Mouse (Mus musculus) embryonic fibroblast, embryonic 13.5 days (primary cell): Measurements from ENCODE around the gene Herc1. TPM values are rescaled to one million over a fixed set of nuclear protein-coding genes. Genes with fewer than 3 reads are reported as not detected.

Experiments used
- H3K27ac ChIP-seq: 2 replicates; pipeline ENCODE4 v1.5.1; 2012; ENCODE audit warnings: low read length, control low read depth, inconsistent platforms; ENCODE audit not compliant: insufficient read depth
- H3K4me1 ChIP-seq: 2 replicates; pipeline ENCODE4 v1.6.1; 2011; ENCODE audit warnings: low read length; ENCODE audit not compliant: control insufficient read depth, insufficient read depth
- H3K4me3 ChIP-seq: 2 replicates; pipeline ENCODE4 v1.5.1; 2011; ENCODE audit warnings: mild to moderate bottlenecking, control low read depth, low read length; ENCODE audit not compliant: insufficient read depth
- CTCF ChIP-seq: IDR thresholded peaks from 2 replicates; pipeline ENCODE4 v1.5.1; 2011; ENCODE audit warnings: mild to moderate bottlenecking, control low read depth, low read length, moderate library complexity, borderline replicate concordance; ENCODE audit not compliant: insufficient read depth
- POLR2A ChIP-seq: IDR thresholded peaks from 2 replicates; pipeline ENCODE4 v1.6.1; 2011; ENCODE audit warnings: low read depth, mild to moderate bottlenecking, control low read depth, low read length, moderate library complexity
- polyA plus RNA-seq: library from polyadenylated mRNA; stranded (reverse); fragments of >200 nt; gene quantifications from 2 replicates; pipeline ENCODE4 v1.2.4, GENCODE M21; 2011; ENCODE audit warnings: low read depth; ENCODE audit not compliant: missing spikeins, insufficient read length

The Herc1 gene
- polyA plus RNA-seq, 1 experiment, result 34.9 TPM

DNA sequence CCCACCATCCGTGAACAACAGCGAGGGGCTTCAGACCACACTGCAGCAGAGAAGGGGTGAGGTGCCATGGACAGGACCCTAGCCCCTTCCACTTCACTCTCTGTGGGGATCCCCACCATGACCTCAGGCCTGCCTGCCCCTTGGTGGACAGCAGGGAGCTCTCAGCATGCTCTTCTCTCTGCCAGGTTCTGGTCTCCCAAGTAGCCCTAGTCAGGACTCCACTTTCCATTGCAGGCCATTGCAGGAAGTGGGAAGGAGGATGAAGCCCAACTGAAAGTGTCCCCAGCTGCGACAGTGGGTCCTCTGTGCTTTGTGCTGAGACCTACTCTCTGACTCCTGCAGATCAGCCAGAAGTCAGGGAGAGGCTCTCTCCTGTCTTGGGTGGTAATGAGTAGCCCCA, 157.4 kb downstream of the Herc1 start:
- peaks cover 5% of the 10 kb centered on the region; the same call in 1 of the 2 replicates for H3K4me1 ChIP-seq
- H3K4me3 ChIP-seq, result no peak overlapping the region
- TF ChIP-seq CTCF (no peak), POLR2A (no peak)
- no peak overlapping the region for H3K27ac ChIP-seq

DNA sequence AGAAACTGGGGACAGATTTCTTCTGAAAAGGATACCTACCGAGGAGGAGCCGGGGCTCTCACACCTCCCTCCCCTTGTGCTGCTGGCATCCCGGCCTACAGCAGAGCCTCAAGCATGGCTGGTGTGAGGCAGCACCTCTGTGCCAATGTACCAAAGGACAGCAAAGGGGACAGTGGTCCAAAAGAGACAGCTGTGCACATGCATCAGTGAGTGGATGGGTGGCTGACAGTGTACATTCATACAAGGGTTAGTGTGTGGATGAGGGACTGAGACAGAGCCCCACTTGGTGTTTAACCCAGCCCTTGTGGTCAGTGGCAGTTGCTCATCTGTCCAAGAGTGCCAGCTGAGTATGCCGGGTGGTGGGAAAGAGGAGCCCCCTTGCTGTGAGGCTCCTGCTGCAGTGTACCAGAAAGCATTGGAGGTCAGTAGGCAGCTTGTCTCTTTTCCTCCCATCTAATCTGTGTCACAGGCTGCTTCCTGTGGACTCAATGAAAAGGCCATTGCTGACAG, 158.7 kb downstream of the Herc1 start:
- no peak overlapping the region for H3K27ac ChIP-seq
- H3K4me1 ChIP-seq, result peaks cover 5% of the 10 kb centered on the region; the same call in 1 of the 2 replicates
- no peak overlapping the region for H3K4me3 ChIP-seq
- TF ChIP-seq CTCF, result no peak

DNA sequence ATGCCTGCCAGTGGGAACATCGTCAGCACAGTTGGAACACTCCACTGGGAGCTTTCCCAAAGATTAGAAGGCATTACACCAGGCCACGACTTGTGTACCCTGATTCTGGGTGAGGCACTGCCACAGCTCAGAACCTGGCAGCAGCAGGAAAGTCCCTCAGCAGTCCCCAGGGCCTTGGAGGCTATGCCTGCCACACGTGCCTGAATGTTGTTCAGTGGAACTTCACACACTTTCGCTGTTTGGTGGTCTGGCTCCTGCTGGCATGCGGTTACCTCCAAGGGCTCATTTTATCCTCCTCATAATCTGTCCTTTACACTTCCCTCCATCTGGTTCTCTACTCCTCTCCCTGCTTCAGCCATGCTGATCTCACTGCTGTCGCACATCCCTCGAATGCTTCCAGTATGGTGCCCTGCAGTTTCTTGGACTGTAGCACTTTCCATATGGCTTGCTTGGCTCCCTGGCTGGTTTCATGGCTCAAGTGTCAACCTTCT, 160.1 kb downstream of the Herc1 start:
- Histone ChIP-seq H3K27ac (peak overlapping the region; percentile 9; the same call in 1 of the 2 replicates), H3K4me1 (peaks cover 5% of the 10 kb centered on the region; the same call in 1 of the 2 replicates), H3K4me3 (no peak overlapping the region)
- TF ChIP-seq CTCF (no peak), POLR2A (no peak)

- peak overlapping the region; percentile 43 for H3K27ac ChIP-seq
- TF ChIP-seq POLR2A (no peak), CTCF (no peak)
- H3K4me1 ChIP-seq, result peaks cover 5% of the 10 kb centered on the region; the same call in 1 of the 2 replicates
- peak overlapping the region; percentile 55 for H3K4me3 ChIP-seq
These were observed 160.7 kb downstream of the Herc1 start for GRCm38 (mm10) chr9:66510944-66511343.

DNA sequence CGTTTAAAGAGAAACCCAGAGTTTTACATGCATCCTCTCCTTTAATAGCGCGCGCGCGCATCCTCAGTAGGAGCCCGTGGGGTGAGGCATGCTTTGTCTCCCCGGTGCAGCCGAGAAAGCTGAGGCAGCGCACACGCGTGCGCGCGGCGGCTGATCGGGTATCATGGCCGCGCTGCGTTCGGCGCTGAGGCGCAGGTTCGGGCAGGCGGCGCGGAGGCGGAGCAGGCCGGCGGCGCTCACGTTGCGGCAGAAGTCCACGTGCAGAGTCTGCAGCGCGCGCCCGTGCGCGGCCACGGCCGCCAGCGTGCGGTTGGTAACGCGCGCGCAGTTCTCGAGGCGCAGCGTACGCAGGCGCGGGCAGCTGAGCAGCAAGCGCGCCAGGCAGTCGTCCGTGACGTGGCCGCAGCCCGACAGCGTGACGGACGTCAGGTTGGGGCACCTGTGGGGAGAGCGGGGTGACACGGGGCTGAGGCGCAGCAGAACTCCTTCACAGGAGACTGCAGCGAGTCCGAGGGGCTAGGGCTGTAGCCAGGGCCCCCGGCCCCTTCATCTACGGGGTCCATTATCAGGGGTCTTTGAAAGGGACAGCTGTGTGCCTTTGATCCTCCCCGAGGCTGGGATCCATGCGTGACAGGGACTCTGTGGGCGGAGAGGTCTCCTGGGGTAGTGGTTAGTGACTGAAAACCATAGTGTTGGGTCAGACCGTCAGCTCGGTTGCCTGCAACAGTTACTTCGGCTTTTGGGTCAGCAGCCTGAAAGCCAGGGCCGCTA, 161.5 kb downstream of the Herc1 start:
- TF ChIP-seq CTCF (no peak), POLR2A (peak; percentile 76)
- Histone ChIP-seq H3K4me3 (peak overlapping the region; percentile 55), H3K4me1 (peaks cover 11% of the 10 kb centered on the region), H3K27ac (peak overlapping the region; percentile 48)

DNA sequence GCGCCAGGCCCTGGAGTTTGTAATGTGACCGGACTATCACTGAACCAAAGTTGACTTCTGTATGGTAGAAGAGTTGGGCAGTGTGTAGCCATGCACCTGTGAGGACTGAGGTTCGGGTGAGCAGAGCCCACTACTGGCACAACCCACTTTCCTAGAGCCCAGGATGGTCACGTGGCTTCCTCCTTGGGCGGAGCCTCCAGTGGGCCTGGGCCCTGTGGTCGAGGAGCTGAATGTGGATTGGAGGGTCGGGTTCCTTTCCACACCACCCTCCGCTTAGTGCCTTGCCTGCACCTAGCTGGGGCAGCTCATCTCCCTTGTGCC, 162.1 kb downstream of the Herc1 start:
- H3K4me1 ChIP-seq, result peaks cover 13% of the 10 kb centered on the region
- H3K27ac ChIP-seq, result peak overlapping the region; percentile 48
- TF ChIP-seq CTCF, result no peak
- TF ChIP-seq POLR2A, result peak; percentile 84

GRCm38 (mm10) chr9:66513150-66513549, 162.9 kb downstream of the Herc1 start:
- H3K4me3 ChIP-seq, result no peak overlapping the region
- H3K4me1 ChIP-seq, result peaks cover 16% of the 10 kb centered on the region
- peak overlapping the region; percentile 5; the same call in 1 of the 2 replicates for H3K27ac ChIP-seq
- TF ChIP-seq POLR2A, result no peak
- TF ChIP-seq CTCF, result no peak

More for the DNA sequence above, 162.1 kb downstream of the Herc1 start:
- peak overlapping the region; percentile 42 for H3K4me3 ChIP-seq

GRCm38 (mm10) chr9:66513661-66514255, 163.5 kb downstream of the Herc1 start:
- H3K4me3 ChIP-seq, result no peak overlapping the region
- H3K4me1 ChIP-seq, result peaks cover 17% of the 10 kb centered on the region
- TF ChIP-seq POLR2A (no peak), CTCF (no peak)
- H3K27ac ChIP-seq, result no peak overlapping the region

- no peak within 1 kb of the TSS for H3K27ac ChIP-seq
- TF ChIP-seq CTCF (peak; percentile 39; the same call in 1 of the 2 replicates), POLR2A (no peak)
- no peak within 1 kb of the TSS for H3K4me3 ChIP-seq
- peaks cover 20% of the 10 kb centered on the region for H3K4me1 ChIP-seq
These were observed 164.1 kb downstream of the Herc1 start, which contains the start of gene Fbxl22 for GRCm38 (mm10) chr9:66514256-66514770. TSS of gene Fbxl22 (minus strand) at chr9:66514593.

GRCm38 (mm10) chr9:66515115-66515514, 164.9 kb downstream of the Herc1 start:
- Histone ChIP-seq H3K4me3 (no peak overlapping the region), H3K27ac (no peak overlapping the region), H3K4me1 (peaks cover 20% of the 10 kb centered on the region)
- TF ChIP-seq CTCF (no peak), POLR2A (no peak)
